Mouse (Mus musculus): ENCODE measurements around the gene 9230112D13Rik.

DNA sequence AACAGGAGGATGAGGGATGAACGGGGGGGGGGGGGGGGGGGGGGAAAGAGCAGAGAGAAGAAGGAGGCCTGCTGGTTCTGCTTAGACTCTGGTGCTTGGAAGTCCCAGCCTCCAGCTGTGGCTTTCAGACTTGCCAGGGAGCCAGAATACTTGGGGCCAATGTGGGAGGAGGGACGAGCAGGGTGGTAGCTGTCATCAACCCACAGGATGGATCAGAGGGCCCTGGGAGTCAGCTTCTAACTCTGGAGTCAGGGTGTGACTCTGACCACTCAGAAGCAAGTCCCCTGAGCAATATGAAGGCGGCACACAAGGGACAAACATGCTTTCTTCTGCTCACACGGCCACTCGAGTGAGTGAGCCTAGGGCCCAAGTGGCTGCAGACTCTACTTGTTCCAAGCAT, 42.0 kb upstream of the 9230112D13Rik start:
- TF ChIP-seq POLR2A (IDR thresholded peaks at IDR 0.05; ENCODE audit: borderline replicate concordance, control insufficient read depth, low read depth, low read length) (no peak), CTCF (IDR thresholded peaks at IDR 0.05; ENCODE audit: control insufficient read depth, insufficient read depth, low read length) (no peak)

Data from bone marrow, adult 2 months (tissue).